Mouse (Mus musculus) brain, embryonic 14.5 days (tissue): ENCODE data around the gene Pgpep1.

ENCODE experiments used
- CTCF ChIP-seq: fragments of 200-500 bp; IDR thresholded peaks from 2 replicates; pipeline ENCODE4 v1.5.1; 2012; ENCODE audit warnings: inconsistent platforms, mild to moderate bottlenecking, moderate library complexity, borderline replicate concordance; ENCODE audit not compliant: insufficient read depth, insufficient read length; ENCODE audit errors: extremely low read depth
- POLR2A ChIP-seq: fragments of 200-500 bp; IDR thresholded peaks from 2 replicates; pipeline ENCODE4 v1.6.1; 2012; ENCODE audit warnings: mild to moderate bottlenecking, inconsistent platforms, borderline replicate concordance; ENCODE audit not compliant: poor library complexity, insufficient read depth, insufficient read length, severe bottlenecking; ENCODE audit errors: extremely low read depth

DNA sequence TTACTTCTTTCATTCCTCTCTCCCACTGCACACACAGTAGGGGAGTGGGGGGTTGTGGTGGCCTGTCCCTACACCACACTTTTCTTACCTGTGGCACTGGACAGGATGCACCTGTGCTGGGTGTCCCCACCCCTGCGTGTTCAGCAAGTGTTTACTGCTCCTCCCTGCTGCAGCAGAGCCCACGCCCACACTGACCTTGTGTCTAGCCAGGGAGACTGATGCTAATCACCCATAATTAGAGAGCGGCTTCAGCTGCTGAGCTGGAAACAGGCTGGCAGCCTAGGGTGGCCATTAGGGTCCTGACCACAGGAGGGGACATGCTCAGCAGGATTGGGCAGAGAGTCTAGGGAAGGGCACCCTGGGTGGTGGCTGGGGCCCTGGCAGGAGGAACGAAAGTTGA, 14.5 kb upstream of the Pgpep1 start:
- no peak for TF ChIP-seq POLR2A
- TF ChIP-seq CTCF = no peak
